Mouse (Mus musculus) megakaryocyte, embryonic 14.5 days (primary cell): ENCODE results near the gene Ctnnbip1.

Source experiments
- FLI1 ChIP-seq: IDR thresholded peaks from 2 replicates; pipeline ENCODE4 v1.6.1; 2012; ENCODE audit warnings: low read length, inconsistent platforms, mixed read lengths
- GATA1 ChIP-seq: IDR thresholded peaks from 3 replicates; pipeline ENCODE4 v1.6.1; 2012; ENCODE audit warnings: mixed read lengths, low read length, inconsistent platforms, borderline replicate concordance

- TF ChIP-seq GATA1 (no peak), FLI1 (no peak)
These were observed 73.5 kb downstream of the Ctnnbip1 start for GRCm38 (mm10) chr4:149591486-149591885.
